Mouse (Mus musculus) erythroblast, embryonic 14.5 days (primary cell): ENCODE results near the gene Timm17b.

Experiments used
- GATA1 ChIP-seq: IDR thresholded peaks from 2 replicates; pipeline ENCODE4 v1.6.1; 2012; ENCODE audit warnings: low read length, inconsistent platforms, mixed read lengths
- TAL1 ChIP-seq: IDR thresholded peaks from 3 replicates; pipeline ENCODE4 v1.6.1; 2012; ENCODE audit warnings: low read length, inconsistent platforms, mixed read lengths

DNA sequence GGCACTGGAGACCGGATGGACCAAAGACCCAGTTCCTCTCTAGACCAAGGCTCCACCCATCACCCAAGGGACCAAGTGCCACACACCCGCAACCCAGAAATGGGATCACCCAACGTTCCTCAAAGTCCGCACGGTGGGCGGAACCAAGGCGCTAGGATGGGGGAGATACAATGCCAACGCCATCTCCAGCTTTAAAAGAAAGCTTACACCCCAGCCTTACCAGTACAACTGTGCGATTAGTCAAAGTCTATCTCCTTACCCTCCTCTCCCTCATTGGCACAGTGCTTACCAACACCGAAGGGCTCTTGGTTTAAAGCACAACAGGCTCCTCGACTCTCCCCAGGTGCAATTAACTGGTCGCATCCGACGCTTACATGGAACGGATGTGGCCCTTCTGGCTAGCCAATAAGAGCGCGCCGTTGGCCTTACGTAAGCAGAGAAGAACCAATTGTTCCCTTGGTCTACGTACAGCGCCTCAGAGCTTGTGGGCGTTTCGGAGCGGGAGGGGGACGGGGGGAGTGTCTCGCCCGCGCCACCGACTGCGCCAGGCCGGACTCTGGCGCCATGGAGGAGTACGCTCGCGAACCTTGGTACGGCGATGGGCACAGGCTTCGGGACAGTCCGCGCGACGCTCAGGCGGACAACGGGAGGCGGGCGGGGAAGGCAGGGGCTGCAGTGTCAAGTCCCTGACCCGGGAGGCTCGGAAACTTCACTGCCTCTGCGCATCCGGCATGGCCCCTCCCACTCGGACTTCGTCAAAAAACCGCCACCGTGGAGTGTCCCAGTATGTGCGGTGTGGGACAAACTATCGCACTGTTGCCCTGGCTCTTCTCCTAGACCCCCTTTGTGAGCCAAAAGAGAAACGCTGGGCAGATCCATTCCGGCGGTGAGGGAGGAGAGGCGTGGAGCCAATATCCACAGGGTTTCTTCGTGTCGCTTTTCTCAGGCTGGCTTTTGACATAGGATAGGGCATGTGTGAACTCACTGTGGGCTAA, at the start of gene Timm17b, which contains the start of gene Pqbp1:
- TF ChIP-seq GATA1 (no peak), TAL1 (no peak)
